In genomic region chr10:120092548-120092947, GRCm38 (mm10) we compare ENCODE assay signal across 22 mouse cellular contexts. TPM values are rescaled to one million over a fixed set of nuclear protein-coding genes. Genes with fewer than 3 reads are reported as not detected.
DNase-seq lines count a peak whose midpoint lies in the region; TF ChIP-seq lines count a peak whose summit lies in the region.
"Had no signal": no experiment of that assay in that cellular context is flagged by ENCODE, and none has a peak within 500 bp of the region (broad histone marks: within the 10 kb centered on the region; RNA-seq: fewer than 3 reads in every experiment).

No protein-coding gene starts in this region.

- H3K9me3 ChIP-seq in E14TG2a.4 (ENCODE audit: low read length) (no peaks in the 10 kb centered on the region), ES-E14 (ENCODE audit: control insufficient read depth, insufficient read depth, low read depth, low read length) (no peaks in the 10 kb centered on the region)
- H3K9me3 ChIP-seq: embryonic facial prominence, embryonic 15.5 days; forebrain, embryonic 10.5 days; forebrain, embryonic 15.5 days; heart, embryonic 13.5 days had no signal

- TF ChIP-seq CTCF in layer of hippocampus, adult 2 months (conservative IDR thresholded peaks at IDR 0.05), result peak; percentile 31; the same call in 1 of the 2 replicates
- TF ChIP-seq CTCF in E14TG2a.4 (conservative IDR thresholded peaks at IDR 0.05; ENCODE audit: low read length), result peak; percentile 64

- DNase-seq in layer of hippocampus, adult 2 months (ENCODE audit: low spot score in 2 of 2), result no peak
- DNase-seq in layer of hippocampus, adult 8-10 months (ENCODE audit: low spot score in 2 of 2), result no peak
- peak; percentile 51 for DNase-seq in ES-E14 (ENCODE audit: low read depth, low spot score)
- peak; percentile 76 for DNase-seq in ZHBTc4 (ENCODE audit: low read depth, low spot score)
- no peak for DNase-seq in ovary, postnatal 14 days (ENCODE audit: low spot score)
- no peak for DNase-seq in left cerebral cortex, adult 18-20 months (ENCODE audit: low spot score in 2 of 2)
- no peak for DNase-seq in cerebellum, postnatal 25 days
- DNase-seq: adrenal gland, postnatal 25 days; B cell, adult 2 months; cerebellum, adult 18-20 months; cerebellum, adult 9-11 months; embryo, embryonic 11 days; gastrocnemius, postnatal 36 days; heart, adult 11 months; heart, postnatal 36 days; kidney, adult 18-20 months had no signal

- H3K36me3 ChIP-seq in E14TG2a.4 (ENCODE audit: insufficient read depth, low read length), result peaks cover 97% of the 10 kb centered on the region
- H3K36me3 ChIP-seq in ES-E14 (ENCODE audit: control insufficient read depth, insufficient read depth, low read length, poor library complexity, severe bottlenecking), result peaks cover 42% of the 10 kb centered on the region

- in situ Hi-C loops in ES-E14 (cut with MboI; ENCODE audit: low sequenced_read_pairs in 2 of 2, unreplicated experiment in 2 of 2), result no loop called here

- no peak overlapping the region for H3K27ac ChIP-seq in layer of hippocampus, adult 2 months
- no peak overlapping the region for H3K27ac ChIP-seq in ES-E14 (ENCODE audit: insufficient read depth, low read depth, low read length, poor library complexity, severe bottlenecking)
- H3K27ac ChIP-seq: embryonic facial prominence, embryonic 15.5 days; forebrain, embryonic 10.5 days; forebrain, embryonic 15.5 days; heart, embryonic 13.5 days had no signal

- H3K4me1 ChIP-seq in E14TG2a.4 (replicated peaks; ENCODE audit: low read depth, low read length) (peaks cover 57% of the 10 kb centered on the region), ES-E14 (ENCODE audit: control insufficient read depth in 2 of 2, insufficient read depth in 2 of 2, low read length in 2 of 2, poor library complexity in 1 of 2) (peaks cover 3 to 5% of the 10 kb centered on the region in 2 experiments; a peak in 1 of 4 replicates)
- H3K4me1 ChIP-seq: embryonic facial prominence, embryonic 15.5 days; forebrain, embryonic 10.5 days; forebrain, embryonic 15.5 days; heart, embryonic 13.5 days had no signal

- no peak overlapping the region for H3K9ac ChIP-seq in ES-E14 (ENCODE audit: insufficient read depth, low read depth, low read length, poor library complexity, severe bottlenecking)
- H3K9ac ChIP-seq: embryonic facial prominence, embryonic 15.5 days; forebrain, embryonic 15.5 days; heart, embryonic 13.5 days had no signal

- no peak overlapping the region for H3K4me3 ChIP-seq in layer of hippocampus, adult 2 months
- peak overlapping the region; percentile 23; the same call in 1 of the 2 replicates for H3K4me3 ChIP-seq in E14TG2a.4 (replicated peaks; ENCODE audit: low read length)
- no peak overlapping the region for H3K4me3 ChIP-seq in ES-E14 (ENCODE audit: insufficient read depth in 1 of 2, low read depth in 1 of 2, low read length in 2 of 2, poor library complexity in 1 of 2, severe bottlenecking in 1 of 2)
- H3K4me3 ChIP-seq: embryonic facial prominence, embryonic 15.5 days; erythroblast, embryonic 14.5 days; forebrain, embryonic 10.5 days; forebrain, embryonic 15.5 days; heart, embryonic 13.5 days had no signal

- no peaks in the 10 kb centered on the region for H3K27me3 ChIP-seq in E14TG2a.4 (ENCODE audit: insufficient read depth, low read length)
- H3K27me3 ChIP-seq: embryonic facial prominence, embryonic 15.5 days; forebrain, embryonic 15.5 days; heart, embryonic 13.5 days had no signal

TF ChIP-seq in ES-E14, 5 proteins besides CTCF, POLR2A, EP300 and RAD21:
- no peak for TF ChIP-seq CHD2 (IDR thresholded peaks at IDR 0.05; ENCODE audit: low read depth, low read length)
- TF ChIP-seq MAFK (IDR thresholded peaks at IDR 0.05; ENCODE audit: insufficient read depth, low read depth, low read length), result no peak
- TF ChIP-seq HCFC1 (IDR thresholded peaks at IDR 0.05; ENCODE audit: borderline replicate concordance, insufficient read depth, low read length), result no peak
- no peak for TF ChIP-seq ZC3H11A (IDR thresholded peaks at IDR 0.05; ENCODE audit: borderline replicate concordance, low read depth, low read length)
- TF ChIP-seq ZNF384 (IDR thresholded peaks at IDR 0.05; ENCODE audit: low read depth, low read length), result no peak

RNA-seq across cellular contexts. Expression of gene Helb, which starts 20.2 kb away (rescaled TPM):
- 1 to 10 TPM; 3.8 to 4.6 TPM for total RNA-seq in layer of hippocampus, adult 2 months (2021)
- 1 to 10 TPM; 4.2 to 6.1 (median 4.6) TPM for total RNA-seq in layer of hippocampus, adult 8-10 months (2022)
- 26.6 and 38.3 TPM in 2 replicates for total RNA-seq in ES-E14 (2012; rRNA removed)
- 1 to 10 TPM; 2.7 to 3.0 TPM for total RNA-seq in left cerebral cortex, adult 18-20 months (2021)

Comparison
In these comparisons a context has a peak if more than half of its experiments do, and no peak if none do; other contexts are left out.
1. DNase-seq: peak in ES-E14 (single experiment) and ZHBTc4 (single experiment); none in layer of hippocampus, adult 2 months (0 of 2), layer of hippocampus, adult 8-10 months (0 of 2), ovary, postnatal 14 days (single experiment), left cerebral cortex, adult 18-20 months (0 of 2) and cerebellum, postnatal 25 days (0 of 2).